Mouse (Mus musculus) kidney, adult 2 months (tissue): Measurements from ENCODE around the gene Ptp4a2. TPM values are rescaled to one million over a fixed set of nuclear protein-coding genes. Genes with fewer than 3 reads are reported as not detected.
"Not testable (repeated sequence)": the region's sequence is repeated elsewhere in the genome, so short reads cannot be mapped to it uniquely, and the experiment has no call there.

ENCODE experiments used
- DNase-seq: peaks from one replicate; pipeline ENCODE4 v3.0.0; 2021
- H3K27ac ChIP-seq: fragments of 200-500 bp; 2 replicates; pipeline ENCODE4 v1.5.1; 2012; ENCODE audit warnings: low read depth, low read length, control low read depth, inconsistent platforms; ENCODE audit not compliant: insufficient read depth
- H3K27me3 ChIP-seq: fragments of 200-500 bp; replicated peaks from 2 replicates; pipeline ENCODE4 v1.6.1; 2012; ENCODE audit warnings: mild to moderate bottlenecking, moderate library complexity, low read length, inconsistent platforms; ENCODE audit not compliant: control insufficient read depth, insufficient read depth
- H3K36me3 ChIP-seq: fragments of 200-500 bp; 2 replicates; pipeline ENCODE4 v1.6.1; 2012; ENCODE audit warnings: mild to moderate bottlenecking, moderate library complexity, low read length, inconsistent platforms; ENCODE audit not compliant: control insufficient read depth, insufficient read depth
- H3K4me1 ChIP-seq: fragments of 200-500 bp; 2 replicates; pipeline ENCODE4 v1.6.1; 2011; ENCODE audit warnings: low read length; ENCODE audit not compliant: control insufficient read depth, insufficient read depth
- H3K4me3 ChIP-seq: fragments of 200-500 bp; 2 replicates; pipeline ENCODE4 v1.5.1; 2011; ENCODE audit warnings: mild to moderate bottlenecking, low read depth, low read length, control low read depth; ENCODE audit not compliant: insufficient read depth
- CTCF ChIP-seq: fragments of 200-500 bp; conservative IDR thresholded peaks from 2 replicates; pipeline ENCODE4 v1.5.1; 2011; ENCODE audit warnings: low read depth, mild to moderate bottlenecking, control low read depth, low read length, moderate library complexity, mixed read lengths; ENCODE audit not compliant: insufficient read depth, insufficient read length
- POLR2A ChIP-seq: fragments of 200-500 bp; IDR thresholded peaks from one replicate; pipeline ENCODE4 v1.6.1; 2011; ENCODE audit warnings: low read depth, low read length, control low read depth
- WGBS: fragments of 180-500 bp; shearing (Covaris S2); methylation state at CpG from one replicate; pipeline ENCODE4 v1.1.7; 2018; 5-methylcytosine and 5-hydroxymethylcytosine counted together
- polyA plus RNA-seq: library from polyadenylated mRNA; depleted of rRNA; stranded (reverse); fragments of >200 nt; gene quantifications from 2 replicates; pipeline ENCODE4 v1.2.3, GENCODE M21; 2012; rRNA removed

Ptp4a2 gene
- polyA plus RNA-seq, 1 experiment: 41.5 TPM

GRCm38 (mm10) chr4:129889661-129890060 lies 78.6 kb downstream of the Ptp4a2 start:
- no peak overlapping the region for H3K27ac ChIP-seq
- no peak overlapping the region for H3K4me3 ChIP-seq
- no peaks in the 10 kb centered on the region for H3K27me3 ChIP-seq
- whole genome bisulfite sequencing: 84% methylated on average over 10 of the region's 10 CpGs
- no peaks in the 10 kb centered on the region; the same call in 1 of the 2 replicates for H3K4me1 ChIP-seq
- DNase-seq: no peak
- no peak for TF ChIP-seq CTCF
- TF ChIP-seq POLR2A: no peak
- no peaks in the 10 kb centered on the region for H3K36me3 ChIP-seq

- WGBS: 92% methylated on average over 7 of the region's 7 CpGs
- no peak for TF ChIP-seq POLR2A
- no peak for TF ChIP-seq CTCF
These were observed 79.1 kb downstream of the Ptp4a2 start for GRCm38 (mm10) chr4:129890094-129890493.

GRCm38 (mm10) chr4:129894861-129895260 lies 83.8 kb downstream of the Ptp4a2 start:
- Histone ChIP-seq H3K4me1 (no peaks in the 10 kb centered on the region; the same call in 1 of the 2 replicates), H3K27me3 (no peaks in the 10 kb centered on the region), H3K4me3 (no peak overlapping the region), H3K27ac (no peak overlapping the region), H3K36me3 (no peaks in the 10 kb centered on the region)
- DNase-seq: no peak
- TF ChIP-seq POLR2A (no peak), CTCF (no peak)
- 96% methylated on average over 3 of the region's 3 CpGs for WGBS

More at GRCm38 (mm10) chr4:129890094-129890493, 79.1 kb downstream of the Ptp4a2 start:
- H3K27ac ChIP-seq: no peak overlapping the region
- no peak overlapping the region for H3K4me3 ChIP-seq
- no peaks in the 10 kb centered on the region; the same call in 1 of the 2 replicates for H3K4me1 ChIP-seq
- H3K27me3 ChIP-seq: no peaks in the 10 kb centered on the region
- no peak for DNase-seq
- no peaks in the 10 kb centered on the region for H3K36me3 ChIP-seq

- not testable (repeated sequence) for H3K27me3 ChIP-seq, H3K4me1 ChIP-seq, H3K36me3 ChIP-seq, H3K4me3 ChIP-seq, DNase-seq, H3K27ac ChIP-seq
- WGBS: 96% methylated on average over 18 of the region's 18 CpGs
These were observed 87.8 kb downstream of the Ptp4a2 start for GRCm38 (mm10) chr4:129898815-129899214.

Other genes starting within 250 kb of the Ptp4a2 start
- gene Lck, start 237.6 kb upstream of the Ptp4a2 start, polyA plus RNA-seq: 2.3 and 12.7 TPM in 2 replicates
- 24.6 and 27.2 TPM in 2 replicates for gene Fam167b, start 232.7 kb upstream of the Ptp4a2 start, polyA plus RNA-seq
- 311 TPM in 2 replicates for gene Eif3i, start 210.6 kb upstream of the Ptp4a2 start, polyA plus RNA-seq
- 160 and 162 TPM in 2 replicates for gene Tmem234, start 210.6 kb upstream of the Ptp4a2 start, polyA plus RNA-seq
- 2.2 and 3.7 TPM in 2 replicates for gene Dcdc2b, start 197.0 kb upstream of the Ptp4a2 start, polyA plus RNA-seq
- gene Iqcc, start 192.1 kb upstream of the Ptp4a2 start, polyA plus RNA-seq: 66.5 and 67.4 TPM in 2 replicates
- gene Ccdc28b, start 187.3 kb upstream of the Ptp4a2 start, polyA plus RNA-seq: 16.2 and 20.8 TPM in 2 replicates
- 22.7 and 24.3 TPM in 2 replicates for gene Txlna, start 170.2 kb upstream of the Ptp4a2 start, polyA plus RNA-seq
- 35.0 and 39.0 TPM in 2 replicates for gene Kpna6, start 138.5 kb upstream of the Ptp4a2 start, polyA plus RNA-seq
- 28.5 and 34.0 TPM in 2 replicates for gene Tmem39b, start 114.4 kb upstream of the Ptp4a2 start, polyA plus RNA-seq
- 16.0 TPM in 2 replicates for gene Khdrbs1, start 68.9 kb upstream of the Ptp4a2 start, polyA plus RNA-seq
- not detected in 2 replicates for gene Spocd1, start 118.0 kb downstream of the Ptp4a2 start, polyA plus RNA-seq
- gene Adgrb2, start 173.7 kb downstream of the Ptp4a2 start, polyA plus RNA-seq: 0.66 and 1.3 TPM in 2 replicates
- gene Col16a1, start 236.6 kb downstream of the Ptp4a2 start, polyA plus RNA-seq: 12.7 and 15.4 TPM in 2 replicates